Mouse (Mus musculus) embryo, embryonic 9.5 days (tissue): ENCODE data around the gene Hmgb1.

Experiments
- DNase-seq: peaks from one replicate; pipeline ENCODE4 v3.0.0-alpha.2; 2017; ENCODE audit errors: extremely low spot score

The Hmgb1 gene

GRCm38 (mm10) chr5:149053352-149054168, 130.7 kb downstream of the Hmgb1 start:
- no peak for DNase-seq

- DNase-seq = peak; percentile 99
These were observed 131.6 kb downstream of the Hmgb1 start for GRCm38 (mm10) chr5:149052421-149053338.

GRCm38 (mm10) chr5:149051571-149052420, 132.5 kb downstream of the Hmgb1 start:
- DNase-seq = peak; percentile 83

GRCm38 (mm10) chr5:149051194-149051570, 133.1 kb downstream of the Hmgb1 start:
- peak; percentile 42 for DNase-seq

- no peak for DNase-seq
These were observed 133.6 kb downstream of the Hmgb1 start for GRCm38 (mm10) chr5:149050588-149051160.

- DNase-seq = no peak
These were observed 134.9 kb downstream of the Hmgb1 start for GRCm38 (mm10) chr5:149049435-149049834.

GRCm38 (mm10) chr5:149048961-149049360, 135.3 kb downstream of the Hmgb1 start:
- DNase-seq = no peak

GRCm38 (mm10) chr5:149046650-149047049, 137.6 kb downstream of the Hmgb1 start:
- peak; percentile 28 for DNase-seq

- peak; percentile 27 for DNase-seq
These were observed 138.7 kb downstream of the Hmgb1 start for GRCm38 (mm10) chr5:149045470-149046085.

GRCm38 (mm10) chr5:149045054-149045453, 139.2 kb downstream of the Hmgb1 start:
- no peak for DNase-seq

- DNase-seq = no peak
These were observed 140.2 kb downstream of the Hmgb1 start for GRCm38 (mm10) chr5:149044067-149044466.

GRCm38 (mm10) chr5:149043240-149043639, 141.0 kb downstream of the Hmgb1 start:
- no peak for DNase-seq

- DNase-seq = peak; percentile 33
These were observed 144.5 kb downstream of the Hmgb1 start for GRCm38 (mm10) chr5:149039825-149040224.

- DNase-seq = no peak
These were observed 146.6 kb downstream of the Hmgb1 start for GRCm38 (mm10) chr5:149037729-149038128.

GRCm38 (mm10) chr5:149036920-149037319, 147.4 kb downstream of the Hmgb1 start:
- DNase-seq = no peak

GRCm38 (mm10) chr5:149032438-149032837, 151.9 kb downstream of the Hmgb1 start:
- no peak for DNase-seq

- peak; percentile 63 for DNase-seq
These were observed 153.0 kb downstream of the Hmgb1 start for GRCm38 (mm10) chr5:149031199-149031750.

- DNase-seq = no peak
These were observed 154.2 kb downstream of the Hmgb1 start for GRCm38 (mm10) chr5:149030103-149030502.

GRCm38 (mm10) chr5:149028394-149028793, 155.9 kb downstream of the Hmgb1 start:
- no peak for DNase-seq

- DNase-seq = no peak
These were observed 156.9 kb downstream of the Hmgb1 start for GRCm38 (mm10) chr5:149027389-149027788.

GRCm38 (mm10) chr5:149021120-149021519, 163.2 kb downstream of the Hmgb1 start:
- DNase-seq = no peak
